Mouse (Mus musculus) lung, adult 2 months (tissue): ENCODE results near the gene Lats2.

ENCODE experiments used
- CTCF ChIP-seq: fragments of 200-500 bp; IDR thresholded peaks from 2 replicates; pipeline ENCODE4 v1.5.1; 2011; ENCODE audit warnings: mild to moderate bottlenecking, low read length, control low read depth; ENCODE audit not compliant: insufficient read depth
- POLR2A ChIP-seq: fragments of 200-500 bp; IDR thresholded peaks from 2 replicates; pipeline ENCODE4 v1.6.1; 2011; ENCODE audit warnings: low read depth, mild to moderate bottlenecking, control low read depth, low read length, borderline replicate concordance; ENCODE audit errors: extremely low read depth

- TF ChIP-seq CTCF = no peak
- no peak for TF ChIP-seq POLR2A
Observed at GRCm38 (mm10) chr14:57664311-57664821, 93.8 kb downstream of the Lats2 start.
